Mouse (Mus musculus) left cerebral cortex, adult 9 months (tissue): Measurements from ENCODE around the gene Gm21861.
"Not testable (repeated sequence)": the region's sequence is repeated elsewhere in the genome, so short reads cannot be mapped to it uniquely, and the experiment has no call there.

Experiments
- DNase-seq, 2 experiments: peaks; one replicate each; pipeline ENCODE4 v3.0.0; 2022; ENCODE audit warnings: low spot score in 2 of 2

Gene Gm21861

GRCm38 (mm10) chrY:58814497-58814896, at the start of gene Gm21861:
Gene Gm21861, minus strand, starts transcription at chrY:58814597.
- DNase-seq: not testable (repeated sequence)
